Mouse (Mus musculus) MEL (cell line): Measurements from ENCODE around the gene Gm20422. TPM values are rescaled to one million over a fixed set of nuclear protein-coding genes. Genes with fewer than 3 reads are reported as not detected.

Experiments used
- DNase-seq: peaks from one replicate; pipeline ENCODE4 v3.0.0; 2011; ENCODE audit warnings: low read depth, low spot score
- H3K27ac ChIP-seq: 2 replicates; pipeline ENCODE4 v1.5.1; 2012; ENCODE audit warnings: low read depth, mild to moderate bottlenecking, control low read depth, low read length, moderate library complexity; ENCODE audit not compliant: control insufficient read depth
- H3K27me3 ChIP-seq, 2 experiments: fragments of 150-350 bp in 1 of 2; sonication (generic) in 1 of 2; 2 replicates each; pipeline ENCODE4 v1.6.1; 2012; ENCODE audit warnings: low read length in 2 of 2, mild to moderate bottlenecking in 2 of 2, improper control_type of control experiment in 1 of 2, moderate library complexity in 1 of 2; ENCODE audit not compliant: insufficient read depth in 2 of 2, control insufficient read depth in 1 of 2
- H3K36me3 ChIP-seq, 2 experiments: 2 replicates each; pipeline ENCODE4 v1.6.1; 2012 to 2014; ENCODE audit warnings: low read length in 2 of 2, improper control_type of control experiment in 1 of 2, inconsistent platforms in 1 of 2, mild to moderate bottlenecking in 1 of 2; ENCODE audit not compliant: insufficient read depth in 2 of 2, control insufficient read depth in 1 of 2
- H3K4me1 ChIP-seq, 2 experiments: fragments of 150-350 bp in 1 of 2; sonication (generic) in 1 of 2; 2 replicates each; pipeline ENCODE4 v1.6.1; 2012; ENCODE audit warnings: low read length in 2 of 2, improper control_type of control experiment in 1 of 2, mild to moderate bottlenecking in 1 of 2; ENCODE audit not compliant: insufficient read depth in 2 of 2, control insufficient read depth in 1 of 2
- H3K4me3 ChIP-seq, 2 experiments: fragments of 150-350 bp in 1 of 2; sonication (generic) in 1 of 2; 2 replicates each; pipeline ENCODE4 v1.5.1; 2012; ENCODE audit warnings: low read depth in 2 of 2, low read length in 2 of 2, mild to moderate bottlenecking in 2 of 2, moderate library complexity in 2 of 2, control low read depth in 1 of 2, improper control_type of control experiment in 1 of 2; ENCODE audit not compliant: control insufficient read depth in 1 of 2, insufficient read depth in 1 of 2
- H3K79me2 ChIP-seq: 2 replicates; pipeline ENCODE4 v1.6.1; 2012; ENCODE audit warnings: mild to moderate bottlenecking, low read length, moderate library complexity; ENCODE audit not compliant: control insufficient read depth, poor library complexity, insufficient read depth
- H3K9ac ChIP-seq: 2 replicates; pipeline ENCODE4 v1.6.1; 2012; ENCODE audit warnings: low read depth, mild to moderate bottlenecking, control low read depth, low read length, moderate library complexity; ENCODE audit not compliant: control insufficient read depth, poor library complexity, severe bottlenecking
- H3K9me3 ChIP-seq: fragments of 150-350 bp; sonication (generic); replicated peaks from 2 replicates; pipeline ENCODE4 v1.6.1; 2012; ENCODE audit warnings: mild to moderate bottlenecking, low read length, improper control_type of control experiment, moderate library complexity; ENCODE audit not compliant: insufficient read depth
- BHLHE40 ChIP-seq: IDR thresholded peaks from 2 replicates; pipeline ENCODE4 v1.6.1; 2012; ENCODE audit warnings: low read depth, mild to moderate bottlenecking, inconsistent platforms, low read length, improper control_type of control experiment, borderline replicate concordance
- E2F4 ChIP-seq: IDR thresholded peaks from 2 replicates; pipeline ENCODE4 v1.6.1; 2011; ENCODE audit warnings: low read depth, low read length, improper control_type of control experiment, borderline replicate concordance
- HCFC1 ChIP-seq: IDR thresholded peaks from 2 replicates; pipeline ENCODE4 v1.6.1; 2012; ENCODE audit warnings: low read depth, mild to moderate bottlenecking, inconsistent platforms, low read length, improper control_type of control experiment, moderate library complexity
- KAT2A ChIP-seq: conservative IDR thresholded peaks from 2 replicates; pipeline ENCODE4 v1.6.1; 2012; ENCODE audit warnings: low read depth, low read length, improper control_type of control experiment, inconsistent platforms
- MYC ChIP-seq: IDR thresholded peaks from 2 replicates; pipeline ENCODE4 v1.6.1; 2011; ENCODE audit warnings: low read depth, mild to moderate bottlenecking, low read length, improper control_type of control experiment, moderate library complexity
- NELFE ChIP-seq: IDR thresholded peaks from 2 replicates; pipeline ENCODE4 v1.6.1; 2011; ENCODE audit warnings: low read depth, low read length, improper control_type of control experiment
- POLR2A ChIP-seq, 2 experiments: IDR thresholded peaks; 2 replicates each; pipeline ENCODE4 v1.6.1; 2011 to 2012; ENCODE audit warnings: low read length in 2 of 2, mild to moderate bottlenecking in 2 of 2, control low read depth in 1 of 2, improper control_type of control experiment in 1 of 2, low read depth in 1 of 2, moderate library complexity in 1 of 2; ENCODE audit not compliant: control insufficient read depth in 1 of 2, insufficient read depth in 1 of 2, poor library complexity in 1 of 2
- RCOR1 ChIP-seq: IDR thresholded peaks from 2 replicates; pipeline ENCODE4 v1.6.1; 2012; ENCODE audit warnings: low read depth, mild to moderate bottlenecking, inconsistent platforms, low read length, improper control_type of control experiment
- SMC3 ChIP-seq: IDR thresholded peaks from 2 replicates; pipeline ENCODE4 v1.6.1; 2011; ENCODE audit warnings: low read depth, low read length, improper control_type of control experiment
- TCF12 ChIP-seq: IDR thresholded peaks from 2 replicates; pipeline ENCODE4 v1.6.1; 2014; ENCODE audit warnings: low read depth, mild to moderate bottlenecking, inconsistent platforms, low read length, improper control_type of control experiment, moderate library complexity
- ZMIZ1 ChIP-seq: IDR thresholded peaks from 2 replicates; pipeline ENCODE4 v1.6.1; 2012; ENCODE audit warnings: low read depth, mild to moderate bottlenecking, inconsistent platforms, low read length, improper control_type of control experiment, moderate library complexity
- ZNF384 ChIP-seq: IDR thresholded peaks from 2 replicates; pipeline ENCODE4 v1.6.1; 2012; ENCODE audit warnings: low read depth, mild to moderate bottlenecking, inconsistent platforms, low read length, improper control_type of control experiment
- polyA plus RNA-seq, 2 experiments: library from polyadenylated mRNA; stranded (reverse) in 1 of 2; unstranded in 1 of 2; fragments of >175 nt in 1 of 2; fragments of >200 nt in 1 of 2; gene quantifications; 2 replicates each; pipeline versions ENCODE4 v1.2.1 to v1.2.4; 2012; ENCODE audit warnings: low replicate concordance in 2 of 2, low read depth in 1 of 2; ENCODE audit not compliant: insufficient read length in 2 of 2, insufficient read depth in 1 of 2, missing spikeins in 1 of 2
- total RNA-seq: library from RNA; depleted of rRNA; stranded (reverse); fragments of 300-350 nt; gene quantifications from 2 replicates; pipeline ENCODE4 v1.2.3, GENCODE M21; 2012

Gm20422 gene
- total and polyA plus RNA-seq, 3 experiments: not detected

DNA sequence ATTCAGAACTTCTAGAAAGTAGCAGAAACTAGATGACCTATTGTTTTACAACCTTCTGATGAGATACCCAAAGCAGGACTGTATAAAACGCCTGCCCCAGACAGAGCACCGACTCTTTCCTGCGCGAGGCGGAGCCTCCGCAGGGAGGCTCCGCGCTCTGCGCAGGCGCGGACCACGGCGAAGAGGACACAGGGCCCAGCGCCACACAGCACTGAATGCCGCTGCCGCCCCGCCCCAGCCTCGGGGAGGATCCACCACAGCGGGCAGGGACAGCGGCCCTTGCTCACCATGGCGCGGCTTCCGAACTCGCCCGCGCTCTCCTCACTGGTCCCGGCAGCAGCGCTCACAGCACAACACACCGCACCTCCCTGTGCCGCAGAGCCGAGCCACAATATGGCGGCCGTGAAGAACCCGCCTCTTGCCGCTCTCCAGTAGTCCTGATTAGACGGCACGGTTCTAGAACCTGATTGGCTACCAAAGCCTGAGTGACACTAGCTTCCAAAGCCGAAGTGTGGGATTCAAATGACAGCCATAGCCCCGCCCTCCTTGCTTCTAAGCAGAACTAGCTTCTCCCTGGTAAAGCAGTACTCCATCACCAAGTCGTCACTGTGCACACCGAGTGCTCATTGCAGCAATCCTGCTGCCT lies at the start of gene Gm20422 (continued):
- TF ChIP-seq KAT2A (peak; percentile 50; the same call in 1 of the 2 replicates), SMC3 (0 out of 2 replicates have a peak, but pooled peaks have one; percentile 8), ZMIZ1 (peak; percentile 92), NELFE (peak; percentile 98)

DNA sequence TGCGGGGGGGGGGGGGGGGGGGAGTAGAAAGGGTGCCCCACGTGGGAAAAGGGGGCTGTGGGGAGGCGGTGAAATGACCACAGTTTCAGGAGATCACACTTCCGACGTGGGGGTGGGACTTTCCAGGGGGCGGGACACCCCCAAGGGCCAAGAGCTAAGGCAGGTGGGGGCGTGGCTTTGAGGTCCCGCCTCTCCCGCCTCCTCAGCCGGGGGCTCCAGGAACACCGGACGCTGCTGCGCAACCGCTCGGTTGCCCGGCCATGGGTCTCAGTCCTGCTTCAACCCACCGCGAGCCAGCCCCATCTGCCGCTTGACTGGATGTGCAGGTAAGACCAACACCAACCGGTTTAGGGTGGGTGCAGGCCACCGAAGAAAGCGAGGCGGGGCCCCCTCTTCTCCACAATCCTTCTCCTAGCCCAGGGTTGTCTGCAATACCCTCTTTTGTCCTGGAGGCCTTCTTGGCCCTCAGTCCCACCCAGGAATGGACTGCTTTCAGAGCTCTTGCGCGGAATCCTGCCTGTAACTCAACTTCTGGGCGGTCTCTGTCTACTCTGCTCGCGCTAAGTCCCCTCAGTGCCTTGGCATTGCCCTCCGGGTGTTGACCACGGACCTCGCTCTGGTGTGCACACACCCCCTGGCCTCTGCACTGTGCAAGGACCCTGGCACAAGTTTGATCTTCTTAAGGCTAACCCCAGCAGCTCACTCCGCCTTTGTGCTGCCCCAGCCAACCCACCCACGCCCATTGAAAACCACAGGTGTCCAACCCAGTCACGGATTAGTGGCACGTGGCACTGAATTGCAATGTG lies 47.9 kb upstream of the Gm20422 start, which contains the start of gene Lpar2:
Gene Lpar2, plus strand, starts transcription at position 44 of the 806 bp plus-strand sequence.
- H3K4me3 ChIP-seq: peak within 1 kb of the TSS; percentile 45 to 60
- no peaks in the 10 kb centered on the region; the same call in 1 of the 2 replicates for H3K79me2 ChIP-seq
- no peaks in the 10 kb centered on the region for H3K9me3 ChIP-seq
- peak within 1 kb of the TSS; percentile 16; the same call in 1 of the 2 replicates for H3K27ac ChIP-seq
- H3K36me3 ChIP-seq: no peaks in the 10 kb centered on the region; a peak in 1 of 4 replicates
- H3K4me1 ChIP-seq: 0 out of 4 replicates have a peak, but pooled peaks cover 0 to 2% of the 10 kb centered on the region in 2 experiments
- H3K9ac ChIP-seq: peak within 1 kb of the TSS; percentile 55
- no peaks in the 10 kb centered on the region for H3K27me3 ChIP-seq
- no peak for TF ChIP-seq TCF12
- no peak for TF ChIP-seq MYC
- TF ChIP-seq KAT2A: no peak
- TF ChIP-seq ZNF384: no peak
- TF ChIP-seq HCFC1: no peak
- no peak for TF ChIP-seq RCOR1
- DNase-seq: peak; percentile 49

DNA sequence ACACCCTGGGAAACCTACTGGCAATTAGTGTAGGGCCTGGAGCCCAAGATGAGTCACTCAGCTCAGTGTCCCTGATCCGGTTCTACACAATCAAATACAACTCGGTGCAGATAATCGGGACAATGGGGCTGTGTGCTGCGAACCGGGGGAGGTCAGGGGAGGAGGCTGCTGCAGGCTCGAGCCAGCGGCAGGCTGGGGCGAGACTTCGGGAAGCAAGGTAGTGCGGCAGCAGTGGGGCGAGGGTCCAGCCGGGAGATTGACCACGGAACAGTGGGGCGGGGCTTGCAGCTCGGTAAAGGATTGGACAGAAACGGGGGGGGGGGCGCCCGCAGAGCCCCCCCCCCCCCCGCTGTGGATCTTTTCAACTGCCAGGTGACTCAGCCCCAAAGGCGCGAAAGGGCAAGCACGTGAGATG lies 47.3 kb upstream of the Gm20422 start:
- no peaks in the 10 kb centered on the region for H3K27me3 ChIP-seq
- TF ChIP-seq E2F4: no peak
- no peak for TF ChIP-seq TCF12
- TF ChIP-seq POLR2A (IDR thresholded peaks at IDR 0.05; ENCODE audit: control insufficient read depth in 1 of 2, insufficient read depth in 1 of 2, low read depth in 1 of 2, low read length in 2 of 2, poor library complexity in 1 of 2): 0 out of 4 replicates have a peak, but pooled peaks of 1 of the 2 experiments have one; percentile 21
- 0 out of 2 replicates have a peak, but pooled peaks have one; percentile 9 for TF ChIP-seq BHLHE40
- H3K9ac ChIP-seq: peak overlapping the region; percentile 55
- 0 out of 4 replicates have a peak, but pooled peaks cover 0 to 2% of the 10 kb centered on the region in 2 experiments for H3K4me1 ChIP-seq
- H3K9me3 ChIP-seq: no peaks in the 10 kb centered on the region
- DNase-seq: peak; percentile 43
- H3K36me3 ChIP-seq: no peaks in the 10 kb centered on the region; a peak in 1 of 4 replicates
- H3K27ac ChIP-seq: peak overlapping the region; percentile 16; the same call in 1 of the 2 replicates
- peak overlapping the region; percentile 26 to 30; a peak in 3 of 4 replicates for H3K4me3 ChIP-seq
- H3K79me2 ChIP-seq: no peaks in the 10 kb centered on the region; the same call in 1 of the 2 replicates
